Mouse (Mus musculus): ENCODE results near the gene Pecam1.

GRCm38 (mm10) chr11:106679874-106680273, 70.6 kb downstream of the Pecam1 start:
- TF ChIP-seq HCFC1 (IDR thresholded peaks at IDR 0.05; ENCODE audit: borderline replicate concordance, insufficient read depth, low read length) (no peak), MAFK (IDR thresholded peaks at IDR 0.05; ENCODE audit: insufficient read depth, low read depth, low read length) (no peak), ZNF384 (IDR thresholded peaks at IDR 0.05; ENCODE audit: low read depth, low read length) (no peak), ZC3H11A (IDR thresholded peaks at IDR 0.05; ENCODE audit: borderline replicate concordance, low read depth, low read length) (peak; percentile 43; the same call in 1 of the 2 replicates)
